Mouse (Mus musculus) limb, embryonic 12.5 days (tissue): ENCODE data around the gene Angptl8. TPM values are rescaled to one million over a fixed set of nuclear protein-coding genes. Genes with fewer than 3 reads are reported as not detected.
"Not testable (repeated sequence)": the region's sequence is repeated elsewhere in the genome, so short reads cannot be mapped to it uniquely, and the experiment has no call there.

Experiments used
- ATAC-seq: fragments of 200-750 bp; cut with Nextera tagmentation; 2 replicates; pipeline ENCODE4 v1.8.0; 2017; ENCODE audit warnings: low read depth, moderate TSS enrichment; ENCODE audit not compliant: insufficient number of reproducible peaks, insufficient read depth, low FRiP score, low TSS enrichment
- H3K27ac ChIP-seq: fragments of 300-500 bp; sonication (generic); 2 replicates; pipeline ENCODE4 v1.5.1; 2016; ENCODE audit warnings: mild to moderate bottlenecking, moderate library complexity
- H3K27me3 ChIP-seq: fragments of 300-500 bp; sonication (generic); 2 replicates; pipeline ENCODE4 v1.6.1; 2016; ENCODE audit warnings: mild to moderate bottlenecking, moderate library complexity
- H3K36me3 ChIP-seq: fragments of 300-500 bp; sonication (generic); 2 replicates; pipeline ENCODE4 v1.6.1; 2016; ENCODE audit warnings: mild to moderate bottlenecking, moderate library complexity
- H3K4me1 ChIP-seq: fragments of 300-500 bp; sonication (generic); replicated peaks from 2 replicates; pipeline ENCODE4 v1.6.1; 2016
- H3K4me2 ChIP-seq: fragments of 300-500 bp; sonication (generic); 2 replicates; pipeline ENCODE4 v1.6.1; 2016; ENCODE audit warnings: mild to moderate bottlenecking, moderate library complexity
- H3K4me3 ChIP-seq: fragments of 300-500 bp; sonication (generic); replicated peaks from 2 replicates; pipeline ENCODE4 v1.5.1; 2016; ENCODE audit warnings: mild to moderate bottlenecking
- H3K9ac ChIP-seq: fragments of 300-500 bp; sonication (generic); replicated peaks from 2 replicates; pipeline ENCODE4 v1.6.1; 2016; ENCODE audit warnings: mild to moderate bottlenecking, moderate library complexity
- H3K9me3 ChIP-seq: fragments of 300-500 bp; sonication (generic); 2 replicates; pipeline ENCODE4 v1.6.1; 2016; ENCODE audit warnings: mild to moderate bottlenecking, moderate library complexity
- WGBS: fragments of 180-500 bp; shearing (Covaris S2); methylation state at CpG from one replicate; pipeline ENCODE4 v1.1.7; 2016; 5-methylcytosine and 5-hydroxymethylcytosine counted together
- microRNA-seq: library from miRNA; unstranded; fragments of <30 nt; microRNA quantifications from one replicate; pipeline ENCODE4, GENCODE M21; 2017
- polyA plus RNA-seq: library from polyadenylated mRNA; unstranded; fragments of >200 nt; fragmentation: Nextera tagmentation; extraction: Ambion mirVana; gene quantifications from 2 replicates; pipeline ENCODE4 v1.2.1, GENCODE M21; 2016

Gene Angptl8
- polyA plus RNA-seq, 1 experiment from 2014 or later, result 0.99 TPM

DNA sequence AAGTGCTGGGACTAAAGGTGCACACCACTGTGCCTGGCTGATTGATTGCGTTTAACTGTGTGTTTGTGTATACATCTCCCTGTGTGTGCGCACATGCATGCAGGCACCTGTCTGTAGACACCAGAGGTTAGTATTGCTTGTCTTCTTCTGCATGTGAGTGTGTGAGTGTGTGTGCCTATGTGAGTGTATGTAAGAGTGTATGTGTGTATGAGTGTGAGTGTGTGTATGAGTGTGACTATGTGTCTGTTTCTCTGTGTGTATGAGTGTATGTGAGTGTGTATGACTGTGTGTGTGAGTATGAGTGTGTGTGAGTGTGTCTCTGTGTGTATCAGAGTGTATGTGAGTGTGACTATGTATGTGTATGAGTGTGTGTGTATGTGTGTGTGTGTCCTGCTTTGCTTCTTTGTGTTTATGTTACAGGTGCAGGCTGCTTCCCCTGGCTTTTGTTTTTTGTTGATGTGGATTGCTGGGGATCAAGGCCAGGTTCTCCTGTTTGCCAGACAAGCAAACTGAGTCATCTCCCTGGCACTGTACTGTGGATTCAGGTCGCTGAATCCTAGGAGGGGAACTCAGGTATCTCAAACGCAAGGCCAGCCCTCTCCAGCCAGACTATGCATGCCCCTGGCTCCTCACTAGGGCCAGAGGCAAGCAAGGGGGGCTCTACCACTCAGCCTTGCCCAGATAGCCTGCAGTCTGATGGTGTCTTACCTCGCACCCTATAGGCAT, 30.5 kb downstream of the Angptl8 start:
- H3K9me3 ChIP-seq, result no peaks in the 10 kb centered on the region
- no peaks in the 10 kb centered on the region for H3K36me3 ChIP-seq
- H3K4me1 ChIP-seq, result no peaks in the 10 kb centered on the region; the same call in 1 of the 2 replicates
- WGBS, result 79% methylated on average over 5 of the region's 5 CpGs
- peak overlapping the region; percentile 46; the same call in 1 of the 2 replicates for H3K27ac ChIP-seq
- no peak overlapping the region; the same call in 1 of the 2 replicates for H3K9ac ChIP-seq
- no peak overlapping the region for H3K4me2 ChIP-seq
- H3K27me3 ChIP-seq, result no peaks in the 10 kb centered on the region
- ATAC-seq, result no peak
- no peak overlapping the region for H3K4me3 ChIP-seq

DNA sequence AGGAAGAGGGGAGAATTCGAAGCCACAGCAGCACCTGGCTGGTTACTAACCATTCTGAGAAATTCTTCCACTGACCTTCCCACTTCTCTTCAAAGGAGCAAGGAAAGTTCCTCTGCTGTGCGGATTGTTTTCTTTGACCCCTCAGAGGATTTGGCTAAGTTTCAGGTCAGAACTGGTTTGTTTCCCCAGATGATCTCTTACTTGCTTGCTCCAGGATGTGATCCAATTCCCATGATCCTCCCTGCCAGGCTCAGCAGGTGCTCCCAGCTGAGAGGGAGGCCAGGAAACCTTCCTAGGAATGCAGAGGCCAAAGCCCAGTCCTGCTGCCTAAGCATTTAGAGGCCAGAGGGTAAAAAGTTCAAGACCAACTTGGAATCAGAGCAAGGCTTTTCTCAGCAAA, 31.3 kb downstream of the Angptl8 start:
- H3K36me3 ChIP-seq, result no peaks in the 10 kb centered on the region
- H3K27ac ChIP-seq, result peak overlapping the region; percentile 46; the same call in 1 of the 2 replicates
- H3K9ac ChIP-seq, result no peak overlapping the region
- H3K4me2 ChIP-seq, result no peak overlapping the region
- H3K9me3 ChIP-seq, result no peaks in the 10 kb centered on the region
- H3K4me1 ChIP-seq, result no peaks in the 10 kb centered on the region; the same call in 1 of the 2 replicates
- no peak overlapping the region for H3K4me3 ChIP-seq
- WGBS, result 46% methylated on average over 2 of the region's 2 CpGs
- ATAC-seq, result no peak
- no peaks in the 10 kb centered on the region; the same call in 1 of the 2 replicates for H3K27me3 ChIP-seq

DNA sequence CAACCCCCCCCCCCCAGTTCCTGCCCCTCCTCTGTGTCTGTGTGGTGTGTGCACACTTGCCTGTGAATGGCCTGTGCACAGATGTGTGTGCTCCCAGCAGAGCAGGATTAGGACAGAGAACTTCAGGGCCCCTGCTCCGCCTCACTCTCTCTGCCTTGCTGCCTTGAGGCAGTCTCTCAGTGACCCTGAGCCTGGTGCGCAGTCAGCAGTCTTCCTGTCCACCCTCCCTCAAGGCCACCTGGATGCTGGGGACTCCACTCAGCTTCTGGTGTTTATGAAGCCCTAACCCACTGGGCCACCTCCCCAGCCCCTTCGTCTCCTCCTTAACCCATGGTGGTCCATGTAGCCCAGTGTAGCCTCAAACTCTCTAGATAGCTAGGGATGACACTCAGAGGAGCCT, 32.4 kb downstream of the Angptl8 start:
- Histone ChIP-seq H3K27ac (no peak overlapping the region), H3K36me3 (no peaks in the 10 kb centered on the region), H3K27me3 (no peaks in the 10 kb centered on the region; the same call in 1 of the 2 replicates), H3K9me3 (no peaks in the 10 kb centered on the region), H3K4me3 (no peak overlapping the region), H3K9ac (no peak overlapping the region), H3K4me1 (no peaks in the 10 kb centered on the region; the same call in 1 of the 2 replicates), H3K4me2 (no peak overlapping the region)
- WGBS, result 66% methylated on average over 3 of the region's 3 CpGs
- ATAC-seq, result no peak

DNA sequence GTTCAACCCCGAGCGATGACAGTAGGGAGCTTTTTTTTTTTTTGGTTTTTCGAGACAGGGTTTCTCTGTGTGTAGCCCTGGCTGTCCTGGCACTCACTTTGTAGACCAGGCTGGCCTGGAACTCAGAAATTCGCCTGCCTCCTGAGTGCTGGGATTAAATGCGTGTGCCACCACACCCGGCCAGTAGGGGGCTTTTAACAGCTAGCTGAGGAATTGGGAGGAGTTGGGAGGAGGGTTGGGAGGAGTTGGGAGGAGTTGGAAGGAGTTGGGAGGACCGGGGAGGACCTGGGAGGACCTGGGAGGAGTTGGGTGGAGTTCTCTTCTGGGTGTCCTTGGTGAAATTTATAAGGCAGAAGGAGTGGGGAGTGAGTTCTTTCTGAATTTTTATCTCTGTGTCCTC, 34.0 kb downstream of the Angptl8 start:
- H3K9me3 ChIP-seq, H3K4me1 ChIP-seq, H3K4me2 ChIP-seq, H3K9ac ChIP-seq, H3K27me3 ChIP-seq, H3K36me3 ChIP-seq, H3K27ac ChIP-seq, H3K4me3 ChIP-seq, ATAC-seq: not testable (repeated sequence)
- WGBS, result 53% methylated on average over 7 of the region's 7 CpGs

DNA sequence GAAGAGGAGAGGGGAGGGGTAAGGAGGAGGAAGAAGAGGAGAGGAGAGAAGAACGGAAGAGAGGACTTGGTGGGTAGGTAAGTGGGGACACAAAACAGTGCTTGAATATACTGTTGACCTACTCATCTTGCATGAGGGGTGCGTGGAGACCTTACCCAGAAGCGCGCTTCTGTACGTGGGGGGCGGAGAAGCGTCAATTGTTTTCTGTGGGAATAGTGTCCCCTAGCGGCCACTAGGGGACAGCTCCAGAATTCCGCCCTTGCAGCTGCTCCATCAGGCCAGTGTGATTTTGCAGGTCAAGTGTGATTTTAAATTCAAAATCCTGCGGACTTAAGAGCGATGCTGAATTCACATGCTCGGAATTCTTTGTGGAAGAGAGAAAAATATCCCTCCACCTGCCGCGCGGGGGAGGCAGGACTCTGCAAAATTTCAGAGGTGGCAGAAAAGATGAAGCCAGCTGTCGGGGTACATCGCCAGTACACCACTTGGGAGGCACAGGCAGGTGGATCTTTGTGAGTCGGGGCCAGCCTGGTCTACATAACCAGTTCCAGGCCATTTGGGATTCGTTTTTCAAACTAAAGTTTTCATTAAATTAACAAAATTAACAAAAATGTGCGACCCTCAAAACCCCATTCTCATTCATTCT, 35.7 kb downstream of the Angptl8 start:
- Histone ChIP-seq H3K27ac (no peak overlapping the region), H3K9me3 (no peaks in the 10 kb centered on the region), H3K27me3 (no peaks in the 10 kb centered on the region; the same call in 1 of the 2 replicates), H3K4me2 (peak overlapping the region; percentile 40), H3K9ac (no peak overlapping the region), H3K36me3 (no peaks in the 10 kb centered on the region), H3K4me3 (no peak overlapping the region), H3K4me1 (no peaks in the 10 kb centered on the region; the same call in 1 of the 2 replicates)
- ATAC-seq, result no peak
- WGBS, result 15% methylated on average over 20 of the region's 20 CpGs

DNA sequence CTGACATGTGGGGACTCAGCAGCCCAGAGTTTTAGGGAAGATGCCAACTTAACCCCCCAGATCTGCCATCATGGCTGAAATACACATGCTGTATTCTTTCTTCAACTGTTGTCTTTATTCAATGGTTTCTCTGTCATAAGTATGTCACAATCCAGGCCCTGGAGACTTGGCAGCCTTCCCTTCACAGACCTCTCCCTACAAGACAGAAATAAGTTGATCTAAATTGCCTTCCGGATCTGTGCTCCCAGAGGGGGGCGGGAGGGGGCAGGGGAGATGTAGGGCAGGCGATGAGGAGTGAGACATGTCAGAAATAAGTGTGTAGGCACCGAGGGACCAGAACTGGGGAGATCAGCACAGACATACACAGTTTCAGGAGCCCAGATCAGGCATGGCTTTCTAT, 36.9 kb downstream of the Angptl8 start:
- no peaks in the 10 kb centered on the region for H3K4me1 ChIP-seq
- H3K4me2 ChIP-seq, result no peak overlapping the region
- 66% methylated on average over 4 of the region's 4 CpGs for WGBS
- no peaks in the 10 kb centered on the region; the same call in 1 of the 2 replicates for H3K27me3 ChIP-seq
- ATAC-seq, result no peak
- H3K27ac ChIP-seq, result no peak overlapping the region
- H3K9ac ChIP-seq, result no peak overlapping the region
- H3K4me3 ChIP-seq, result no peak overlapping the region
- H3K9me3 ChIP-seq, result no peaks in the 10 kb centered on the region
- H3K36me3 ChIP-seq, result no peaks in the 10 kb centered on the region

DNA sequence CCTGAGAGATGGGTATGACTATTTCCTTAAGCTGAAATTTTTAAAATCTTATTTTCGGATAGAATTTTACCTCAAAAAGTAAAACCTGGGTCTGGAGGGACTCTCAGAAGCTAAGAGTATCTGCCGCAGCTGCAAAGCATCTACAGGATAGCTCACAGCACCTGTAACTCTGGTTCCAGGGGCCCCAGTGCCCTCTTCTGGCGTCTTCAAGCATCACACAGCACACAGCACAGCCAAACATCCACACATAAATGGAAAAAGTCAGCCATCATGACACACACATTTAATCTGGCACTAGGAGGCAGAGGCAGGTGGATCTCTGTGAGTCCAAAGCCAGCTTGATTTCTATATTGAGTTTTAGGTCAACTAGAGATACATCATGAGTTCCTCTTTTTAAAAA, 41.3 kb downstream of the Angptl8 start:
- H3K9ac ChIP-seq, result no peak overlapping the region
- H3K9me3 ChIP-seq, result 0 out of 2 replicates have a peak, but pooled peaks cover 3% of the 10 kb centered on the region
- no peak overlapping the region for H3K27ac ChIP-seq
- no peak for ATAC-seq
- H3K4me1 ChIP-seq, result no peaks in the 10 kb centered on the region
- no peak overlapping the region for H3K4me2 ChIP-seq
- H3K4me3 ChIP-seq, result no peak overlapping the region
- WGBS, result 60% methylated on average over 3 of the region's 3 CpGs
- H3K36me3 ChIP-seq, result no peaks in the 10 kb centered on the region
- no peaks in the 10 kb centered on the region for H3K27me3 ChIP-seq

Small RNA genes within 50 kb of the gene (microRNA-seq; reads per million reads assigned to microRNA genes)
- gene Mir7083, result 8.4 reads per million, percentile 22 among the genes with 10 or more reads in this experiment

Other genes starting within 250 kb of the Angptl8 start
- 38.1 and 38.3 TPM in 2 replicates for gene Timm29, start 242.8 kb upstream of the Angptl8 start, polyA plus RNA-seq
- 20.2 and 21.1 TPM in 2 replicates for gene Yipf2, start 242.7 kb upstream of the Angptl8 start, polyA plus RNA-seq
- 120 and 125 TPM in 2 replicates for gene Smarca4, start 219.3 kb upstream of the Angptl8 start, polyA plus RNA-seq
- 37.3 and 38.5 TPM in 2 replicates for gene Ldlr, start 112.0 kb upstream of the Angptl8 start, polyA plus RNA-seq
- gene Spc24, start 75.2 kb upstream of the Angptl8 start, polyA plus RNA-seq, result 152 and 161 TPM in 2 replicates
- 19.9 and 22.3 TPM in 2 replicates for gene Kank2, start 36.8 kb upstream of the Angptl8 start, polyA plus RNA-seq
- gene Dock6, start 17.1 kb downstream of the Angptl8 start, polyA plus RNA-seq, result 38.3 and 38.9 TPM in 2 replicates
- 7.3 and 8.8 TPM in 2 replicates for gene Rab3d, start 82.7 kb downstream of the Angptl8 start, polyA plus RNA-seq
- 5.2 and 5.7 TPM in 2 replicates for gene Ccdc159, start 92.0 kb downstream of the Angptl8 start, polyA plus RNA-seq
- gene Tmem205, start 92.0 kb downstream of the Angptl8 start, polyA plus RNA-seq, result 33.4 and 39.4 TPM in 2 replicates
- 9.3 and 11.9 TPM in 2 replicates for gene Plppr2, start 101.5 kb downstream of the Angptl8 start, polyA plus RNA-seq
- gene Swsap1, start 120.2 kb downstream of the Angptl8 start, polyA plus RNA-seq, result 7.3 and 7.4 TPM in 2 replicates
- gene Epor, start 128.0 kb downstream of the Angptl8 start, polyA plus RNA-seq, result 6.9 and 8.1 TPM in 2 replicates
- gene Rgl3, start 153.9 kb downstream of the Angptl8 start, polyA plus RNA-seq, result 1.8 and 2.6 TPM in 2 replicates
- gene Ccdc151, start 167.1 kb downstream of the Angptl8 start, polyA plus RNA-seq, result 1.9 TPM in 2 replicates
- 108 TPM in 2 replicates for gene Prkcsh, start 167.3 kb downstream of the Angptl8 start, polyA plus RNA-seq
- 0.23 TPM in 1 of 2 replicates, not detected in the other for gene Elavl3, start 216.5 kb downstream of the Angptl8 start, polyA plus RNA-seq
- not detected in 2 replicates for gene Gm49318, start 235.7 kb downstream of the Angptl8 start, polyA plus RNA-seq
- 13.2 and 14.0 TPM in 2 replicates for gene Zfp653, start 235.9 kb downstream of the Angptl8 start, polyA plus RNA-seq
- gene Ecsit, start 249.9 kb downstream of the Angptl8 start, polyA plus RNA-seq, result 31.5 and 32.2 TPM in 2 replicates